Mouse (Mus musculus): ENCODE measurements around the gene Neurl3.

DNA sequence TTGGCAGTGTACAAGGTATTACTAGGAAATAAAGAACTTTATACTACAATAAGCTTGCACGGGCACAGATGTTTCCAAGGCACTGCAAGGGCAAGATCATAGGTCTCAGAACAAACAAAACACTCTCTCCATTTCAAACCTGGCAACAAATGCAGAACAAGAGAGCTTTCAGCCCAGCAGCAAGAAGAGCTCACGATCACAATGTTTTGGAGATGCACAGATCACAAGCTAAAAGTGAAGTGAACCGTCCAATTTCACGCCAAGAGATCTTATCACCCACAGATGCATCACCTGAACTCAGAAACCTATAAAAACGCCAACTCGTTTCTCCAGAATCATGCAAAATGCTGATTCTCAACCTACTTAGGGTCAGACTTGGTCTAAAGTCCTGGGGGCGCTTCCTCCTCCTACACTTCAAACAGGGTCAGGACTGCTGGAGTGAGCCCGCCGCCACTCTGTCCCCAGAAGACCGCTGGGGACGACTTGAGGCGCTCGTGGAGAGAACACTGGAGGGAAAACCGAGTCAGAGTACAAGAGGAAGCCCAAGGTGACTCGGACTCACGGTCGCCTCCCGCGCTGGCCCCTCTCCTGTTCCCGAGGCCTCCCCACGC lies 30.9 kb downstream of the Neurl3 start:
- TF ChIP-seq ZKSCAN1 (IDR thresholded peaks at IDR 0.05; ENCODE audit: borderline replicate concordance, low read depth, low read length), result no peak
- no peak for TF ChIP-seq UBTF (IDR thresholded peaks at IDR 0.05; ENCODE audit: low read depth, low read length)
- TF ChIP-seq MAX (IDR thresholded peaks at IDR 0.05; ENCODE audit: low read length), result no peak
- no peak for TF ChIP-seq SIN3A (IDR thresholded peaks at IDR 0.05; ENCODE audit: low read length)
- no peak for TF ChIP-seq POLR2A (IDR thresholded peaks at IDR 0.05; ENCODE audit: low read depth, low read length)
